Mouse (Mus musculus) CH12.LX (cell line): Measurements from ENCODE around the gene Fez2.

Source experiments
- CHD2 ChIP-seq: IDR thresholded peaks from 2 replicates; pipeline ENCODE4 v1.6.1; 2011; ENCODE audit warnings: low read length, improper control_type of control experiment
- CTCF ChIP-seq, 2 experiments: IDR thresholded peaks in 1 of 2; conservative IDR thresholded peaks in 1 of 2; 2 replicates each; pipeline ENCODE4 v1.5.1; 2011 to 2012; ENCODE audit warnings: low read depth in 2 of 2, low read length in 2 of 2, improper control_type of control experiment in 1 of 2, inconsistent platforms in 1 of 2, mild to moderate bottlenecking in 1 of 2, moderate library complexity in 1 of 2
- E2F4 ChIP-seq: IDR thresholded peaks from 2 replicates; pipeline ENCODE4 v1.6.1; 2011; ENCODE audit warnings: low read depth, low read length, improper control_type of control experiment; ENCODE audit not compliant: insufficient replicate concordance
- ELF1 ChIP-seq: IDR thresholded peaks from 2 replicates; pipeline ENCODE4 v1.6.1; 2014; ENCODE audit warnings: low read depth, mild to moderate bottlenecking, inconsistent platforms, low read length, improper control_type of control experiment
- EP300 ChIP-seq: IDR thresholded peaks from 2 replicates; pipeline ENCODE4 v1.6.1; 2011; ENCODE audit warnings: low read length, improper control_type of control experiment
- MAFK ChIP-seq: IDR thresholded peaks from 2 replicates; pipeline ENCODE4 v1.6.1; 2011; ENCODE audit warnings: low read length, improper control_type of control experiment; ENCODE audit not compliant: insufficient replicate concordance
- POLR2A ChIP-seq: IDR thresholded peaks from 2 replicates; pipeline ENCODE4 v1.6.1; 2011; ENCODE audit warnings: low read depth, mild to moderate bottlenecking, improper control_type of control experiment, low read length
- SMC3 ChIP-seq: IDR thresholded peaks from 2 replicates; pipeline ENCODE4 v1.6.1; 2011; ENCODE audit warnings: low read depth, low read length, improper control_type of control experiment
- USF2 ChIP-seq: conservative IDR thresholded peaks from 2 replicates; pipeline ENCODE4 v1.6.1; 2011; ENCODE audit warnings: low read depth, low read length, improper control_type of control experiment

DNA sequence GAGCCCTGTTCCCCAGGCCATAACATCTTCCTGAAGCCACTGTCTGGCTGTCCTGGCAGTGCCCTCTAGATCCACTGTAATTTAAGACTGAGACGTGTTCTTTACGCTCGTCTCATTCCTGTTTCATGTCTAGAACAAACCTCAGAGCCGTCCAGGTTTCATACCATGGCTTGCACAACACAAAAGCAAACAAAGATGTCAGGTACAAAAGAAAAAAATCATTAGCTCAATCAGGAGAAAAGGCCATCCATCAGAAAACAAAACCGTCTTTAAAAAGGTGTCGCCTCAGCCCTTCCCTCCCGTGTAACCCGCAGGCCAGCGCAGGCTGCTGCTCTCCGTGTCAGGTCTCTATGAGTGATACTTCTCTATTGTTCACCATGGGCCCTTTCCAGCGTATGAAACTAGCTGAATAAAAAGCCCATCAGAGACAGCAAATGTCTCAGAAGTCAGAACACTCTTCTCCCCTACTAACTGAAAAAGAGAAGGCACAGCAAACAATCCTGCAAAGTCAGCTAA lies 38.2 kb downstream of the Fez2 start:
- TF ChIP-seq E2F4 (no peak), MAFK (no peak), POLR2A (no peak), EP300 (no peak), ELF1 (no peak), SMC3 (no peak), CHD2 (no peak), USF2 (no peak), CTCF (conservative IDR thresholded peaks at IDR 0.05 in 1 of 2, IDR thresholded peaks at IDR 0.05 in 1 of 2; ENCODE audit: low read depth in 2 of 2, low read length in 2 of 2) (no peak)
